Mouse (Mus musculus) midbrain, embryonic 16.5 days (tissue): ENCODE results near the gene Gng8. TPM values are rescaled to one million over a fixed set of nuclear protein-coding genes. Genes with fewer than 3 reads are reported as not detected.

ENCODE experiments used
- ATAC-seq: fragments of 200-750 bp; cut with Nextera tagmentation; 2 replicates; pipeline ENCODE4 v1.8.0; 2017; ENCODE audit warnings: moderate TSS enrichment
- H3K27ac ChIP-seq: fragments of 300-500 bp; sonication (generic); 2 replicates; pipeline ENCODE4 v1.5.1; 2014; ENCODE audit warnings: mild to moderate bottlenecking, low read length, mixed read lengths
- H3K27me3 ChIP-seq: fragments of 300-500 bp; sonication (generic); 2 replicates; pipeline ENCODE4 v1.6.1; 2014; ENCODE audit warnings: low read depth, low read length, mixed read lengths; ENCODE audit not compliant: control insufficient read depth, insufficient read depth
- H3K36me3 ChIP-seq: fragments of 300-500 bp; sonication (generic); 2 replicates; pipeline ENCODE4 v1.6.1; 2014; ENCODE audit warnings: mild to moderate bottlenecking, low read length, moderate library complexity, mixed read lengths; ENCODE audit not compliant: control insufficient read depth, insufficient read depth
- H3K4me1 ChIP-seq: fragments of 300-500 bp; sonication (generic); 2 replicates; pipeline ENCODE4 v1.6.1; 2014; ENCODE audit warnings: mild to moderate bottlenecking, low read length, mixed read lengths; ENCODE audit not compliant: control insufficient read depth, insufficient read depth
- H3K4me2 ChIP-seq: fragments of 300-500 bp; sonication (generic); 2 replicates; pipeline ENCODE4 v1.6.1; 2014; ENCODE audit warnings: mild to moderate bottlenecking, low read length, mixed read lengths
- H3K4me3 ChIP-seq: fragments of 300-500 bp; sonication (generic); 2 replicates; pipeline ENCODE4 v1.5.1; 2014; ENCODE audit warnings: low read depth, mild to moderate bottlenecking, low read length, moderate library complexity, mixed read lengths
- H3K9ac ChIP-seq: fragments of 300-500 bp; sonication (generic); 2 replicates; pipeline ENCODE4 v1.6.1; 2014; ENCODE audit warnings: low read depth, low read length, mixed read lengths
- H3K9me3 ChIP-seq: fragments of 300-500 bp; sonication (generic); replicated peaks from 2 replicates; pipeline ENCODE4 v1.6.1; 2014; ENCODE audit warnings: mild to moderate bottlenecking, low read length, mixed read lengths; ENCODE audit not compliant: control insufficient read depth, poor library complexity, severe bottlenecking
- WGBS: fragments of 180-500 bp; shearing (Covaris S2); extraction: QIAGEN DNeasy Blood & Tissue Kit; methylation state at CpG from one replicate; pipeline ENCODE4 v1.1.7; 2014; 5-methylcytosine and 5-hydroxymethylcytosine counted together
- polyA plus RNA-seq: library from polyadenylated mRNA; unstranded; fragments of >200 nt; fragmentation: Nextera tagmentation; extraction: Ambion mirVana; gene quantifications from 2 replicates; pipeline ENCODE4 v1.2.1, GENCODE M21; 2015

The Gng8 gene
- polyA plus RNA-seq, 1 experiment from 2014 or later, result 14.0 TPM

DNA sequence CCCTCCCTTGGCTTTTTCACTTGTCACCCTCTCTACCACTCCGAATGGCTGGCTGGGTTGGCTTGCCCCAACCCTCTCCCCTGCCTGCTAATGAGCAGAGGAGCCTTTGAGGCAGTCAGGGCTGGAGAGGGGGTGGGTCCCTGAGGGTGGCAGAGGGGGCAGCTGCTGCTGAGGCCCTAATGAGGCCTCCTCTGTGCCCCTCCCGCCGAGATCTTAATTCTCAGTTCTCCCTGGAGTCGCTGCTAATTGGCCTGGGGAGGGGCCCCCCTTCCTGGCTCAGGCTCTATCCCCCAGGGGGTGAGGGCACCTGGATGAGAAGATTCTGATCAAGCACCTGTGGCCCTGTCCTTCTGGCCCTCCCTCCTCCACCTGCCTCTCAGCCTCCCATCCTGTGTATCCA is 2.7 kb downstream of the Gng8 start:
- Histone ChIP-seq H3K4me1 (peaks cover 19% of the 10 kb centered on the region), H3K36me3 (no peaks in the 10 kb centered on the region), H3K27me3 (peaks cover 3% of the 10 kb centered on the region), H3K4me2 (peak overlapping the region; percentile 56), H3K9ac (0 out of 2 replicates have a peak overlapping the region, but pooled peaks have one; percentile 16), H3K9me3 (no peaks in the 10 kb centered on the region), H3K4me3 (no peak overlapping the region), H3K27ac (0 out of 2 replicates have a peak overlapping the region, but pooled peaks have one; percentile 23)
- ATAC-seq, result peak; percentile 53
- 2% methylated on average over 4 of the region's 4 CpGs for WGBS

DNA sequence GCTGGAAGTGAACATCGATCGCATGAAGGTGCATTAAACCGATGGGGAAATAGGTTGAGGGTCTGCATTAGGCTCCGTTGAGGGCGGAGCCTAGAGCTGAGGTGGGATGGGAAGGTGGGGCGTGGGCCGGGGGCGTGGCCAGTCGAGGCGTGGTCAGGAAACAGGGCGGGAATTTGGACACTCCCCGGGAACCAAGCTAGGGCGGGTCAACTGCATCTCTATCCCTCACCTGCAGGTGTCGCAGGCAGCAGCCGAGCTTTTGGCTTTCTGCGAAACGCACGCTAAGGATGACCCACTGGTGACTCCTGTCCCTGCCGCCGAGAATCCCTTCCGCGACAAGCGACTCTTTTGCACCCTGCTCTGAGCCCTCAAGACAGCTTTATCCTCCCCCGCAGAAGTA is 3.4 kb downstream of the Gng8 start:
- Histone ChIP-seq H3K9ac (0 out of 2 replicates have a peak overlapping the region, but pooled peaks have one; percentile 39), H3K27ac (0 out of 2 replicates have a peak overlapping the region, but pooled peaks have one; percentile 23), H3K4me1 (peaks cover 19% of the 10 kb centered on the region), H3K4me3 (peak overlapping the region; percentile 21), H3K4me2 (peak overlapping the region; percentile 56), H3K27me3 (no peaks in the 10 kb centered on the region; the same call in 1 of the 2 replicates), H3K9me3 (no peaks in the 10 kb centered on the region), H3K36me3 (no peaks in the 10 kb centered on the region)
- under 1% methylated on average over 24 of the region's 24 CpGs for WGBS
- peak; percentile 21 for ATAC-seq

DNA sequence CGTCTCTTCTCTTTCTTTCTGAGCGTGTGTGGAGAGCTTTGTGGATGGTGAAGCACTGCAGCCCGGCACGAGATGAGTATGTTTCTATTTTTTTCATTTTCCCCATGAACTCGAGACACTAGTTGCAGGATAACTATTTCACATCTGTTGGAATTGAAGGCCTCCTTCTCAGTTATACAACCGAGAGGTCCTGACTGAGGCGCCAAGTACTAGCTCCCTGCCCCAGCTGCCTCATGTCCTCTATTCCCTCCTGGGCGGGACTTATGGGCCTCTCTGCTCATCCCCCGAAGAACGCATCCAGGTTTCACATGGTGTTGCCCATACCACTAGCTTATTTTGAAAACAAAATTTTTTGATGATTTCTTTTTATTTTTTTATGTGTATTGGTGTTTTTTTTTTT is 3.9 kb downstream of the Gng8 start:
- Histone ChIP-seq H3K9me3 (no peaks in the 10 kb centered on the region), H3K36me3 (no peaks in the 10 kb centered on the region), H3K27me3 (no peaks in the 10 kb centered on the region; the same call in 1 of the 2 replicates), H3K27ac (no peak overlapping the region), H3K4me2 (peak overlapping the region; percentile 56), H3K4me3 (peak overlapping the region; percentile 21; the same call in 1 of the 2 replicates), H3K4me1 (peaks cover 20% of the 10 kb centered on the region), H3K9ac (no peak overlapping the region)
- no peak for ATAC-seq
- WGBS, result 27% methylated on average over 10 of the region's 10 CpGs

DNA sequence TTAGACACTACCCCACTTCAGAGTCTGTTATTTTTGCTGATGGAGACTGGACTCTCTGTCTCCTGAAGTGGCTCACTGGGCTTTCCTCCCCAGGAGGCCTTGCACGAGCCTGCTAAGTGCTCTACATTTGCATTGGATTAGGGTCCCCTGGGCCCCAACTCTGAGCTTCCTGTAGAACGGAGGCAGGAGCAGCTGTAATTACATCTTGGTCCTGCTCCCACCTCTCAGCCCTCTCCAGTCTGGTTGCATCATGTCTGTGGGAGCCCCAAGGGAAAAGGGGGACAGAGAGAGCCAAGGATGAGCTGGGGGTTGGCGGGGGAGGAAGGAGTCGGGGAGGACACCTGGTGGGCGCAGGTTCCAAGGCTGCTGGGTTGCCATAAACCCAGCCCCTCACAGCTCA is 8.9 kb downstream of the Gng8 start:
- Histone ChIP-seq H3K27me3 (no peaks in the 10 kb centered on the region; the same call in 1 of the 2 replicates), H3K9me3 (no peaks in the 10 kb centered on the region), H3K4me3 (no peak overlapping the region), H3K36me3 (no peaks in the 10 kb centered on the region), H3K4me1 (peaks cover 3% of the 10 kb centered on the region; the same call in 1 of the 2 replicates), H3K27ac (no peak overlapping the region), H3K9ac (no peak overlapping the region), H3K4me2 (no peak overlapping the region)
- no peak for ATAC-seq
- 16% methylated on average over 5 of the region's 5 CpGs for WGBS

DNA sequence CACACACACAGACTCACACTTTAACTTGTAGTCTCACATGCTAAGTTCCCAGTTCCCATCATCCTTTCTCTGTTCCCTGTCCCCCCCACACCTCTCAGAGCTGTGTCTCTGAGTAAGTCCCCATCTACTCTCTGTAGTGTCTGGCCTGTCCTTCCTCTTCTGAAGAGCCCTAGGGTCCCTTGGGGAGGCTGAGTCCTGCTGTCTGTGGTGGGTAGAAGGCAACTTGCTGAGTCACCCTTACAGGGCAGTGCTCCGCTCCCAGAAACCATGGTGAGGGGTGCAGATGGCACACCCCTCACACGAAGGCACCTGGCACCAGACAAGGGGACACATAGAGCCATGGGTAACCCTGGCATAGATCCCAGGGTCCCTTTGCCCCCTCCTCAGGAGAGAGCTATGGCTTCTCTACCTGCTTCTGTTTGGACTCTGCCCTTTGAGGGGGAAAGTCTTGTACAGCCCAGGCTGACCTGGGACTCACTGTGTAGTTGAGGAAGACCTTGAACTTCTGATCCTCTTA is 11.9 kb downstream of the Gng8 start:
- Histone ChIP-seq H3K36me3 (no peaks in the 10 kb centered on the region), H3K27ac (no peak overlapping the region), H3K4me3 (no peak overlapping the region), H3K4me1 (peaks cover 3% of the 10 kb centered on the region; the same call in 1 of the 2 replicates), H3K27me3 (no peaks in the 10 kb centered on the region; the same call in 1 of the 2 replicates), H3K9ac (no peak overlapping the region), H3K4me2 (no peak overlapping the region), H3K9me3 (no peaks in the 10 kb centered on the region)
- WGBS, result 69% methylated on average over 2 of the region's 2 CpGs
- ATAC-seq, result no peak

DNA sequence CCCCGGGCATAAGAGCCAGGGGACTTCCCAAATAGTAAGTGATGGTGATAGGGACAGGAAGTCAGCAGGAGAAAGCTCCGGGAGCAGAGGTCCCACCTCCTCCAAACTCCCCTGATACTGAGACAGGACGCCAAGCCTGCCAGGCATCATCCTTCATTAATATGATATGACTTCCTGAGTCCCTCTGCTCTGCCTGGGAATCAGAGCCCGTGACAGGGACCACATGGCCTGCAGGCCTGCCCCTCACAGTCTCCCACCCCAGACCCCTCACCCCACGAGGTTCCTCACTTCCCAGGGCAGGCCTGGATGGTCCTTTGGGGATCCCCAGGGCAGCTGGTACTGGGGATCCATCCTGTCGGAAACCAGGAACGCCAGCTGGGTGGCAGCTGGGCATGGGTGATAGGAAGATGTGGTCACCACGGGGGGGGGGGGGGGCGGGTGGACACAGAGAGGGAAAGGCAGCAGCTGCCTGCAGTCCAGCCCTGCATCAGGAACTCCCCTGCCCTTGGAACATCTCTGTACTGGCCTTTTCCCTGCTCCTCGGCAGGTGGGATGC is 12.6 kb downstream of the Gng8 start:
- H3K9me3 ChIP-seq, result no peaks in the 10 kb centered on the region
- WGBS, result 51% methylated on average over 7 of the region's 10 CpGs
- no peak overlapping the region for H3K4me2 ChIP-seq
- ATAC-seq, result no peak
- H3K27me3 ChIP-seq, result no peaks in the 10 kb centered on the region; the same call in 1 of the 2 replicates
- H3K4me1 ChIP-seq, result peaks cover 3% of the 10 kb centered on the region; the same call in 1 of the 2 replicates
- no peak overlapping the region for H3K9ac ChIP-seq
- H3K36me3 ChIP-seq, result no peaks in the 10 kb centered on the region
- H3K4me3 ChIP-seq, result no peak overlapping the region
- no peak overlapping the region for H3K27ac ChIP-seq

DNA sequence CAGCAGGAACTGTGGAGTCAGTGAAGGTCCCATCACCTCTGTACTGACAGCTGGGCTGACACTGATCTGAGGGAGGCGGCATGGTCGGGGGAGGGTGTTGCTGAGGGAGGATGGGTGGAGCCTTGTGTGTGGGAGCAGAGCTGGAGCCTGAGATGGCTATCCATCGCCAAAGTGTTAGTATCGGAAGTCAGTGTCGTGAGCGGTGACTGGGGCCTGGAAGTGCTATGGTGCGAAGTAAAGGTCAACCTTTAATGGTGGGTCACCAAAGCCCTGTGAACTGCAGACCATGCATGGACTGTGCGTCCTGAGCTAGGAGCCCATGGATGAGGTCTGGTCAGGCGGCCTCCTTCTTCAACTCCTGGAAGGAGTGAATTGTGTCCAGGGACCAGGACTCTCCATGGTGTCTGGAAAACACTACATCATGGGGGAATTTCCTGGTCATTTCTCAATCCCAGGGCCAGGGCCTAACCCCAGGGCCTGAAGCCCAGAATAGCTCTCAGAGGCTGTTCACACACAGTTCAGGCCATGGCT is 14.0 kb downstream of the Gng8 start:
- no peak for ATAC-seq
- WGBS, result 62% methylated on average over 9 of the region's 9 CpGs
- Histone ChIP-seq H3K27me3 (no peaks in the 10 kb centered on the region), H3K4me1 (peaks cover 1% of the 10 kb centered on the region; the same call in 1 of the 2 replicates), H3K9ac (no peak overlapping the region), H3K4me2 (no peak overlapping the region), H3K9me3 (no peaks in the 10 kb centered on the region), H3K27ac (no peak overlapping the region), H3K4me3 (no peak overlapping the region), H3K36me3 (no peaks in the 10 kb centered on the region)

DNA sequence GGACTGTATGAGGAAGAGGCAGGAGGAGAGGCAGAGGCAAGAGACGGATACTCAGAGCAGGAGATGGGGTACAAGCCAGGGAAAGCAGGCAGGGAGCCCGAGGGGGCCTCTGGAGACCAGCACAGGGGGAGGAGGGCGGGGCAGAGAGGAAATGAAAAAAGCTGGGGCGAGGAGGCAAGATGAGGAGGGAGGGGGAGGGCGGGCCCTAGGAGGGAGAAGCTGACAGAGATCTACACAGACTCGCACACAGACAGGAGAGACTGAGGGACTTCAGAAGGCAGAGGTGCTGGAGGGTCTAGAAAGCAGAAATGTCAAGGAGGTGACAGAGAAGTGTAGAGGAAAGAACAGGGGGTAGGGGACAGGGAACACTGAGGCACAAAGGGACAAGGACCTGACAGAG is 14.7 kb downstream of the Gng8 start, which contains the start of gene Ptgir:
Gene Ptgir (plus strand): TSS at position 210 of the 400 bp plus-strand sequence.
- no peak within 1 kb of the TSS for H3K27ac ChIP-seq
- WGBS, result 7% methylated on average over 5 of the region's 6 CpGs
- ATAC-seq, result no peak
- H3K9ac ChIP-seq, result no peak within 1 kb of the TSS; the same call in 1 of the 2 replicates
- no peaks in the 10 kb centered on the region for H3K9me3 ChIP-seq
- H3K4me2 ChIP-seq, result no peak within 1 kb of the TSS
- no peaks in the 10 kb centered on the region for H3K4me1 ChIP-seq
- no peaks in the 10 kb centered on the region for H3K36me3 ChIP-seq
- H3K4me3 ChIP-seq, result no peak within 1 kb of the TSS
- no peaks in the 10 kb centered on the region for H3K27me3 ChIP-seq

DNA sequence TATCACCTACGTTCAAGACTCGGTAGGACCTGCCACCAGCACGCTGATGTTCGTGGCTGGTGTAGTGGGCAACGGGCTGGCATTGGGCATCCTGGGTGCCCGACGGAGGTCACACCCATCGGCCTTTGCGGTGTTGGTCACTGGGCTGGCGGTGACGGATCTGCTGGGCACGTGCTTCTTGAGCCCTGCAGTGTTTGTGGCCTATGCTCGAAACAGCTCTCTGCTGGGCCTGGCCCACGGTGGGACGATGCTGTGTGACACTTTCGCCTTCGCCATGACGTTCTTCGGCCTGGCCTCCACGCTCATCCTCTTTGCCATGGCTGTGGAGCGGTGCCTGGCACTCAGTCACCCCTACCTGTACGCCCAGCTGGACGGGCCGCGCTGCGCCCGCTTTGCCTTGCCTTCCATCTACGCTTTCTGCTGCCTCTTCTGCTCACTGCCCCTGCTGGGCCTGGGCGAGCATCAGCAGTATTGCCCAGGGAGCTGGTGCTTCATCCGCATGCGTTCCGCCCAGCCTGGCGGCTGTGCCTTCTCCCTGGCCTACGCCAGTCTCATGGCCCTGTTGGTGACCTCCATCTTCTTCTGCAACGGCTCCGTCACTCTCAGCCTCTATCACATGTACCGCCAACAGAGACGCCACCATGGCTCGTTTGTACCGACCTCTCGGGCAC is 15.4 kb downstream of the Gng8 start:
- 92% methylated on average over 41 of the region's 41 CpGs for WGBS
- Histone ChIP-seq H3K27me3 (no peaks in the 10 kb centered on the region), H3K36me3 (no peaks in the 10 kb centered on the region), H3K27ac (no peak overlapping the region), H3K4me3 (no peak overlapping the region), H3K4me1 (no peaks in the 10 kb centered on the region), H3K9me3 (no peaks in the 10 kb centered on the region), H3K4me2 (no peak overlapping the region), H3K9ac (no peak overlapping the region)
- no peak for ATAC-seq
